Mouse (Mus musculus): Measurements from ENCODE around the gene Psma3. TPM values are rescaled to one million over a fixed set of nuclear protein-coding genes. Genes with fewer than 3 reads are reported as not detected.

Gene Psma3
- polyA plus RNA-seq, 1 experiment from 2014 or later = 634 TPM

- peak overlapping the region; percentile 45; the same call in 1 of the 2 replicates for H3K27ac ChIP-seq
- no peak overlapping the region for H3K9ac ChIP-seq
- peak overlapping the region; percentile 54 for H3K4me2 ChIP-seq (replicated peaks)
- WGBS = 7% methylated on average over 17 of the region's 17 CpGs
- peak overlapping the region; percentile 40 for H3K4me3 ChIP-seq
- no peak for ATAC-seq (ENCODE audit: low FRiP score, low read depth)
- H3K4me1 ChIP-seq = peaks cover 6% of the 10 kb centered on the region
- no peaks in the 10 kb centered on the region for H3K27me3 ChIP-seq
- no peaks in the 10 kb centered on the region for H3K9me3 ChIP-seq
- no peaks in the 10 kb centered on the region for H3K36me3 ChIP-seq
These were observed 4.8 kb upstream of the Psma3 start for GRCm38 (mm10) chr12:70969485-70970184.

GRCm38 (mm10) chr12:70973831-70974230 is 590 bp upstream of the Psma3 start:
- WGBS = 89% methylated on average over 4 of the region's 4 CpGs

GRCm38 (mm10) chr12:70975406-70975805 is 985 bp downstream of the Psma3 start:
- Histone ChIP-seq H3K36me3 (peaks cover 23% of the 10 kb centered on the region), H3K27ac (peak overlapping the region; percentile 97), H3K4me1 (peaks cover 13% of the 10 kb centered on the region), H3K27me3 (no peaks in the 10 kb centered on the region), H3K9me3 (no peaks in the 10 kb centered on the region), H3K9ac (peak overlapping the region; percentile 99), H3K4me3 (peak overlapping the region; percentile 86), H3K4me2 (replicated peaks) (peak overlapping the region; percentile 78)
- 17% methylated on average over 10 of the region's 10 CpGs for WGBS
- ATAC-seq (ENCODE audit: low FRiP score, low read depth) = no peak

More at GRCm38 (mm10) chr12:70973831-70974230, 590 bp upstream of the Psma3 start:
- Histone ChIP-seq H3K36me3 (peaks cover 8% of the 10 kb centered on the region), H3K4me2 (replicated peaks) (peak overlapping the region; percentile 58), H3K4me1 (peaks cover 13% of the 10 kb centered on the region), H3K4me3 (peak overlapping the region; percentile 86), H3K27ac (no peak overlapping the region), H3K9ac (no peak overlapping the region), H3K9me3 (no peaks in the 10 kb centered on the region), H3K27me3 (no peaks in the 10 kb centered on the region)
- ATAC-seq (ENCODE audit: low FRiP score, low read depth) = no peak

GRCm38 (mm10) chr12:70975891-70976290 is 1.5 kb downstream of the Psma3 start:
- Histone ChIP-seq H3K4me3 (peak overlapping the region; percentile 86), H3K4me2 (replicated peaks) (peak overlapping the region; percentile 78), H3K27ac (no peak overlapping the region), H3K9ac (peak overlapping the region; percentile 99), H3K9me3 (no peaks in the 10 kb centered on the region), H3K4me1 (peaks cover 13% of the 10 kb centered on the region), H3K27me3 (no peaks in the 10 kb centered on the region), H3K36me3 (peaks cover 27% of the 10 kb centered on the region)
- 75% methylated on average over 3 of the region's 3 CpGs for WGBS
- no peak for ATAC-seq (ENCODE audit: low FRiP score, low read depth)

GRCm38 (mm10) chr12:70978345-70978744 is 3.9 kb downstream of the Psma3 start:
- no peak overlapping the region for H3K9ac ChIP-seq
- peaks cover 44% of the 10 kb centered on the region for H3K36me3 ChIP-seq
- no peaks in the 10 kb centered on the region for H3K9me3 ChIP-seq
- 87% methylated on average over 7 of the region's 7 CpGs for WGBS
- H3K27ac ChIP-seq = no peak overlapping the region
- no peak overlapping the region for H3K4me2 ChIP-seq (replicated peaks)
- no peak for ATAC-seq (ENCODE audit: low FRiP score, low read depth)
- H3K27me3 ChIP-seq = no peaks in the 10 kb centered on the region
- peaks cover 13% of the 10 kb centered on the region for H3K4me1 ChIP-seq
- no peak overlapping the region for H3K4me3 ChIP-seq

GRCm38 (mm10) chr12:70984855-70985550 is 10.6 kb downstream of the Psma3 start:
- WGBS = 94% methylated on average over 7 of the region's 7 CpGs
- Histone ChIP-seq H3K27ac (no peak overlapping the region), H3K4me3 (no peak overlapping the region), H3K4me2 (replicated peaks) (no peak overlapping the region), H3K27me3 (no peaks in the 10 kb centered on the region), H3K9ac (no peak overlapping the region), H3K9me3 (no peaks in the 10 kb centered on the region), H3K4me1 (no peaks in the 10 kb centered on the region), H3K36me3 (peaks cover 87% of the 10 kb centered on the region)
- ATAC-seq (ENCODE audit: low FRiP score, low read depth) = no peak

GRCm38 (mm10) chr12:70997225-70997624 is 22.8 kb downstream of the Psma3 start:
- Histone ChIP-seq H3K4me2 (replicated peaks) (no peak overlapping the region), H3K36me3 (peaks cover 61% of the 10 kb centered on the region), H3K4me1 (peaks cover 13% of the 10 kb centered on the region), H3K27me3 (no peaks in the 10 kb centered on the region), H3K4me3 (no peak overlapping the region), H3K9me3 (no peaks in the 10 kb centered on the region), H3K9ac (no peak overlapping the region), H3K27ac (no peak overlapping the region)
- 92% methylated on average over 5 of the region's 5 CpGs for WGBS
- ATAC-seq (ENCODE audit: low FRiP score, low read depth) = no peak

GRCm38 (mm10) chr12:70999423-70999903 is 25.0 kb downstream of the Psma3 start:
- H3K9ac ChIP-seq = no peak overlapping the region
- H3K4me1 ChIP-seq = peaks cover 13% of the 10 kb centered on the region
- H3K4me3 ChIP-seq = no peak overlapping the region
- peaks cover 54% of the 10 kb centered on the region for H3K36me3 ChIP-seq
- ATAC-seq (ENCODE audit: low FRiP score, low read depth) = no peak
- H3K27ac ChIP-seq = peak overlapping the region; percentile 63
- no peak overlapping the region for H3K4me2 ChIP-seq (replicated peaks)
- H3K9me3 ChIP-seq = no peaks in the 10 kb centered on the region
- WGBS = 45% methylated on average over 5 of the region's 5 CpGs
- no peaks in the 10 kb centered on the region for H3K27me3 ChIP-seq

- Histone ChIP-seq H3K27me3 (no peaks in the 10 kb centered on the region), H3K9ac (no peak overlapping the region), H3K4me2 (replicated peaks) (no peak overlapping the region), H3K36me3 (peaks cover 55% of the 10 kb centered on the region), H3K9me3 (no peaks in the 10 kb centered on the region), H3K27ac (no peak overlapping the region), H3K4me3 (no peak overlapping the region), H3K4me1 (peaks cover 13% of the 10 kb centered on the region)
- 89% methylated on average over 1 of the region's 1 CpGs for WGBS
- ATAC-seq (ENCODE audit: low FRiP score, low read depth) = no peak
These were observed 25.9 kb downstream of the Psma3 start for GRCm38 (mm10) chr12:71000344-71000743.

GRCm38 (mm10) chr12:71001456-71001855 is 27.0 kb downstream of the Psma3 start:
- no peak for ATAC-seq (ENCODE audit: low FRiP score, low read depth)
- Histone ChIP-seq H3K27ac (no peak overlapping the region; the same call in 1 of the 2 replicates), H3K4me2 (replicated peaks) (no peak overlapping the region), H3K9me3 (no peaks in the 10 kb centered on the region), H3K9ac (no peak overlapping the region), H3K27me3 (no peaks in the 10 kb centered on the region), H3K4me1 (peaks cover 13% of the 10 kb centered on the region), H3K36me3 (peaks cover 55% of the 10 kb centered on the region), H3K4me3 (no peak overlapping the region)
- 73% methylated on average over 6 of the region's 6 CpGs for WGBS

- Histone ChIP-seq H3K9me3 (no peaks in the 10 kb centered on the region), H3K27ac (no peak overlapping the region), H3K27me3 (no peaks in the 10 kb centered on the region), H3K4me3 (no peak overlapping the region), H3K4me1 (peaks cover 13% of the 10 kb centered on the region), H3K36me3 (peaks cover 63% of the 10 kb centered on the region), H3K4me2 (replicated peaks) (no peak overlapping the region), H3K9ac (no peak overlapping the region)
- no peak for ATAC-seq (ENCODE audit: low FRiP score, low read depth)
- WGBS = 87% methylated on average over 5 of the region's 6 CpGs
These were observed 29.5 kb downstream of the Psma3 start for GRCm38 (mm10) chr12:71003760-71004426.

- H3K4me1 ChIP-seq = peaks cover 6% of the 10 kb centered on the region; the same call in 1 of the 2 replicates
- H3K27ac ChIP-seq = no peak overlapping the region
- no peak overlapping the region for H3K4me2 ChIP-seq (replicated peaks)
- peaks cover 69% of the 10 kb centered on the region for H3K36me3 ChIP-seq
- WGBS = 92% methylated on average over 6 of the region's 6 CpGs
- H3K9ac ChIP-seq = no peak overlapping the region
- no peaks in the 10 kb centered on the region for H3K27me3 ChIP-seq
- no peak overlapping the region for H3K4me3 ChIP-seq
- no peaks in the 10 kb centered on the region for H3K9me3 ChIP-seq
- ATAC-seq (ENCODE audit: low FRiP score, low read depth) = no peak
These were observed 31.7 kb downstream of the Psma3 start for GRCm38 (mm10) chr12:71006141-71006540.

Data from limb, embryonic 13.5 days (tissue).